Mouse (Mus musculus) E14TG2a.4 (cell line): ENCODE data around the gene Phf20.
A peak's percentile ranks its signal among the peaks of the same experiment; 100 is the strongest.

Source experiments
- CTCF ChIP-seq: conservative IDR thresholded peaks from 2 replicates; pipeline ENCODE4 v1.5.1; 2014; ENCODE audit warnings: low read length
- NANOG ChIP-seq: IDR thresholded peaks from 2 replicates; pipeline ENCODE4 v1.6.1; 2014; ENCODE audit warnings: borderline replicate concordance, low read length, mixed read lengths
- POU5F1 ChIP-seq: IDR thresholded peaks from 2 replicates; pipeline ENCODE4 v1.6.1; 2014; ENCODE audit warnings: low read length, borderline replicate concordance

- TF ChIP-seq CTCF = peak; percentile 83
- no peak for TF ChIP-seq NANOG
- TF ChIP-seq POU5F1 = no peak
Observed at GRCm38 (mm10) chr2:156351243-156351642, 155.0 kb downstream of the Phf20 start.
